Mouse (Mus musculus) CH12.LX (cell line): ENCODE measurements at regions not wholly inside any gene's neighbourhood (a gene's known extent, or its start where the extent isn't known, plus 50 kb on each side); places are given as distances from the start of the nearest gene placed in this dataset.

Experiments
- DNase-seq: peaks from one replicate; pipeline ENCODE4 v3.0.0-alpha.2; 2013; ENCODE audit errors: extremely low read depth
- H3K27ac ChIP-seq: 2 replicates; pipeline ENCODE4 v1.5.1; 2012; ENCODE audit warnings: low read depth, mild to moderate bottlenecking, control low read depth, moderate library complexity; ENCODE audit not compliant: insufficient read depth
- H3K27me3 ChIP-seq: replicated peaks from 2 replicates; pipeline ENCODE3; 2012; ENCODE audit warnings: inconsistent platforms
- H3K36me3 ChIP-seq, 2 experiments: replicated peaks in 1 of 2; 2 replicates each; pipeline versions ENCODE3 to v1.6.1; 2012; ENCODE audit warnings: inconsistent platforms in 1 of 2, low read length in 1 of 2, mild to moderate bottlenecking in 1 of 2, mixed read lengths in 1 of 2, moderate library complexity in 1 of 2; ENCODE audit not compliant: control insufficient read depth in 1 of 2, insufficient read depth in 1 of 2
- H3K4me1 ChIP-seq, 2 experiments: 2 replicates each; pipeline ENCODE4 v1.6.1; 2012; ENCODE audit warnings: inconsistent platforms in 1 of 2, moderate library complexity in 1 of 2; ENCODE audit not compliant: insufficient read depth in 2 of 2, control insufficient read depth in 1 of 2
- H3K4me2 ChIP-seq: 2 replicates; pipeline ENCODE4 v1.6.1; 2012; ENCODE audit warnings: low read depth, mild to moderate bottlenecking, control low read depth; ENCODE audit not compliant: poor library complexity, insufficient read depth, severe bottlenecking
- H3K4me3 ChIP-seq, 3 experiments: fragments of 150-350 bp in 1 of 3; sonication (generic) in 1 of 3; replicated peaks in 1 of 3; 2 replicates each; pipeline versions ENCODE3 to v1.5.1; 2011 to 2012; ENCODE audit warnings: low read depth in 2 of 3, low read length in 2 of 3, mild to moderate bottlenecking in 2 of 3, moderate library complexity in 2 of 3, control low read depth in 1 of 3, improper control_type of control experiment in 1 of 3, inconsistent platforms in 1 of 3, mixed read lengths in 1 of 3; ENCODE audit not compliant: poor library complexity in 1 of 3
- H3K79me2 ChIP-seq: replicated peaks from 2 replicates; pipeline ENCODE4 v1.6.1; 2012; ENCODE audit warnings: mild to moderate bottlenecking, moderate library complexity; ENCODE audit not compliant: control insufficient read depth, poor library complexity, insufficient read depth, severe bottlenecking; ENCODE audit errors: extremely low read depth
- H3K9ac ChIP-seq: 2 replicates; pipeline ENCODE4 v1.6.1; 2012; ENCODE audit warnings: low read depth, mild to moderate bottlenecking, control low read depth, moderate library complexity; ENCODE audit not compliant: insufficient read depth
- H3K9me3 ChIP-seq: replicated peaks from 2 replicates; pipeline ENCODE3; 2012; ENCODE audit warnings: low read length, inconsistent platforms, mixed read lengths
- BHLHE40 ChIP-seq: IDR thresholded peaks from 2 replicates; pipeline ENCODE4 v1.6.1; 2011; ENCODE audit warnings: mild to moderate bottlenecking, low read depth, low read length, improper control_type of control experiment
- CTCF ChIP-seq, 2 experiments: IDR thresholded peaks in 1 of 2; conservative IDR thresholded peaks in 1 of 2; 2 replicates each; pipeline ENCODE4 v1.5.1; 2011 to 2012; ENCODE audit warnings: low read depth in 2 of 2, low read length in 2 of 2, improper control_type of control experiment in 1 of 2, inconsistent platforms in 1 of 2, mild to moderate bottlenecking in 1 of 2, moderate library complexity in 1 of 2
- EP300 ChIP-seq: IDR thresholded peaks from 2 replicates; pipeline ENCODE4 v1.6.1; 2011; ENCODE audit warnings: low read length, improper control_type of control experiment
- GABPA ChIP-seq: IDR thresholded peaks from 2 replicates; pipeline ENCODE4 v1.6.1; 2012; ENCODE audit warnings: low read depth, low read length, improper control_type of control experiment, inconsistent platforms; ENCODE audit not compliant: insufficient replicate concordance
- HCFC1 ChIP-seq: IDR thresholded peaks from 2 replicates; pipeline ENCODE4 v1.6.1; 2012; ENCODE audit warnings: low read depth, mild to moderate bottlenecking, inconsistent platforms, low read length, improper control_type of control experiment
- JUND ChIP-seq: conservative IDR thresholded peaks from 2 replicates; pipeline ENCODE4 v1.6.1; 2011; ENCODE audit warnings: low read depth, low read length, improper control_type of control experiment
- MAX ChIP-seq: IDR thresholded peaks from 2 replicates; pipeline ENCODE4 v1.6.1; 2011; ENCODE audit warnings: low read length, improper control_type of control experiment
- MAZ ChIP-seq: IDR thresholded peaks from 2 replicates; pipeline ENCODE4 v1.6.1; 2012; ENCODE audit warnings: low read depth, mild to moderate bottlenecking, inconsistent platforms, low read length, improper control_type of control experiment, moderate library complexity
- MYC ChIP-seq: IDR thresholded peaks from 2 replicates; pipeline ENCODE4 v1.6.1; 2011; ENCODE audit warnings: low read depth, mild to moderate bottlenecking, improper control_type of control experiment, low read length
- PAX5 ChIP-seq: IDR thresholded peaks from 2 replicates; pipeline ENCODE4 v1.6.1; 2012; ENCODE audit warnings: low read length, inconsistent platforms, mixed read lengths
- POLR2AphosphoS2 ChIP-seq: IDR thresholded peaks from 2 replicates; pipeline ENCODE4 v1.6.1; 2011; ENCODE audit warnings: low read depth, low read length, improper control_type of control experiment
- RAD21 ChIP-seq: IDR thresholded peaks from 2 replicates; pipeline ENCODE4 v1.6.1; 2011; ENCODE audit warnings: low read depth, mild to moderate bottlenecking, low read length, improper control_type of control experiment, moderate library complexity
- TCF12 ChIP-seq: IDR thresholded peaks from 2 replicates; pipeline ENCODE4 v1.6.1; 2014; ENCODE audit warnings: low read depth, mild to moderate bottlenecking, inconsistent platforms, low read length, improper control_type of control experiment
- UBTF ChIP-seq: IDR thresholded peaks from 2 replicates; pipeline ENCODE4 v1.6.1; 2012; ENCODE audit warnings: low read depth, mild to moderate bottlenecking, inconsistent platforms, low read length, improper control_type of control experiment, moderate library complexity
- USF2 ChIP-seq: conservative IDR thresholded peaks from 2 replicates; pipeline ENCODE4 v1.6.1; 2011; ENCODE audit warnings: low read depth, low read length, improper control_type of control experiment
- ZC3H11A ChIP-seq: IDR thresholded peaks from 2 replicates; pipeline ENCODE4 v1.6.1; 2012; ENCODE audit warnings: low read depth, mild to moderate bottlenecking, inconsistent platforms, low read length, improper control_type of control experiment
- ZKSCAN1 ChIP-seq: IDR thresholded peaks from 2 replicates; pipeline ENCODE4 v1.6.1; 2012; ENCODE audit warnings: low read depth, inconsistent platforms, low read length, improper control_type of control experiment, borderline replicate concordance
- dilution Hi-C: fragments of 300-500 bp; cut with MboI; formaldehyde crosslinking; loops from 2 replicates; pipeline ENCODE4 v1.14.3; 2020; ENCODE audit warnings: low sequenced_read_pairs; ENCODE audit not compliant: extremely low pct_unique_long_range_greater_than_20kb, extremely low pct_ligation_motif_present
- in situ Hi-C: fragments of 300-500 bp; cut with MboI; formaldehyde crosslinking; loops from 3 replicates; pipeline ENCODE4 v1.14.3; 2019; ENCODE audit warnings: low sequenced_read_pairs, low pct_ligation_motif_present, low pct_unique_long_range_greater_than_20kb, mixed read lengths

DNA sequence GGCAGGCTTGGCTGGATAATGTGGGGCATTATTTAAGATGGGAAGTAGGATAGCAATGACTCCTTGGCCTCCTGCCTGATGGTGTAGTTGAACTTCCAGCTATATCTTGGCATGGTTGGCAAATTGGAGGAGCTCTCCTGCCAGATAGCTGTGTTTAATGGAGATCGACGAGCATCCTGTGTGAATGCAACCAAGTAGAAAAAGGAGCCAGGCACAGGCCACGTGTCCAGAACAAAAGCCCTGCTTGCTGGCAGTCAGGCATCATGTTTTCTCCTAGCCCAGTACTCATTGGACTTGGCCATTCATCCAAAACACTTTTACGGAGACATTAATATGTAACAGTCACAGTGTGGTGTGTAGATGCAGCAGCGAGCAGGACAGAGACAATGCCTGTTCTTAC lies 211.8 kb upstream of the 9630041A04Rik start:
- Histone ChIP-seq H3K4me3 (no peak overlapping the region), H3K4me1 (no peaks in the 10 kb centered on the region), H3K4me2 (no peak overlapping the region), H3K27me3 (no peaks in the 10 kb centered on the region), H3K27ac (no peak overlapping the region), H3K36me3 (no peaks in the 10 kb centered on the region), H3K9me3 (peaks cover 70% of the 10 kb centered on the region), H3K79me2 (no peaks in the 10 kb centered on the region), H3K9ac (no peak overlapping the region)
- TF ChIP-seq HCFC1 = no peak
- TF ChIP-seq ZKSCAN1 = no peak
- no peak for TF ChIP-seq MAX
- TF ChIP-seq USF2 = no peak
- dilution Hi-C loops (no loop called here), in situ Hi-C loops (no loop called here)
- no peak for DNase-seq

GRCm38 (mm10) chr9:101641524-101641923 lies 220.1 kb upstream of the 9630041A04Rik start:
- no peak overlapping the region for H3K4me3 ChIP-seq
- no peak overlapping the region for H3K9ac ChIP-seq
- H3K36me3 ChIP-seq = no peaks in the 10 kb centered on the region
- no peaks in the 10 kb centered on the region for H3K4me1 ChIP-seq
- no peak overlapping the region for H3K4me2 ChIP-seq
- no peaks in the 10 kb centered on the region for H3K79me2 ChIP-seq
- no peak for DNase-seq
- peaks cover 43% of the 10 kb centered on the region for H3K9me3 ChIP-seq
- TF ChIP-seq UBTF = no peak
- TF ChIP-seq JUND = no peak
- TF ChIP-seq GABPA = no peak
- no peak for TF ChIP-seq TCF12
- TF ChIP-seq BHLHE40 = no peak
- TF ChIP-seq POLR2AphosphoS2 = no peak
- TF ChIP-seq MYC = no peak
- TF ChIP-seq EP300 = no peak
- no peak for TF ChIP-seq PAX5
- TF ChIP-seq MAZ = no peak
- no peak for TF ChIP-seq CTCF (conservative IDR thresholded peaks at IDR 0.05 in 1 of 2, IDR thresholded peaks at IDR 0.05 in 1 of 2; ENCODE audit: low read depth in 2 of 2, low read length in 2 of 2)
- no peak for TF ChIP-seq MAX
- TF ChIP-seq RAD21 = no peak
- TF ChIP-seq ZC3H11A = no peak
- no peak overlapping the region for H3K27ac ChIP-seq
- H3K27me3 ChIP-seq = no peaks in the 10 kb centered on the region
- dilution Hi-C loops = no loop called here
- in situ Hi-C loops = no loop called here
